Mouse (Mus musculus): ENCODE measurements around the gene Prl2b1. TPM values are rescaled to one million over a fixed set of nuclear protein-coding genes. Genes with fewer than 3 reads are reported as not detected.

Gene Prl2b1
- not detected for total RNA-seq (2021)
- long read RNA-seq, experiment 1, result 0 reads
- long read RNA-seq, experiment 2, result 0 reads

DNA sequence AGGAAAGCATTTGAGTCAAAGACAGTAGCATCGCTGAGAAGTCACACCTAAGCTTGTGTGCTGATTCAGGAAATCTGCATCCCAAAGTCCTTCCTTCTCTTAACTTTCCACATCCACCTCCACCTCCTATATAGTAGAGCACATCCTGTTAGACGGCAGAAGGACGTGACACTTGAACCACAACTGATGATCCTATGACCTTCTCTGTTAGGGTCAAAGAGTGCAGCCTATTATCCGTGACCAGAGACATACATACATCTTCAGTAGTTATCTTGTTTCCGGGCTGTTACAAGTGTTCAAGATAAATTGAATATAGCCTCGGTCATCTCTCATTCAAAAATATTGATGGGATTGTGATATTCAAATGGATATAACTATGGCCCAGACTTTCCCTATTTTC, at the start of gene Prl2b1:
Gene Prl2b1 (minus strand): TSS at position 101 of the 400 bp plus-strand sequence.
- DNase-seq (ENCODE audit: low spot score in 2 of 2), result no peak

DNA sequence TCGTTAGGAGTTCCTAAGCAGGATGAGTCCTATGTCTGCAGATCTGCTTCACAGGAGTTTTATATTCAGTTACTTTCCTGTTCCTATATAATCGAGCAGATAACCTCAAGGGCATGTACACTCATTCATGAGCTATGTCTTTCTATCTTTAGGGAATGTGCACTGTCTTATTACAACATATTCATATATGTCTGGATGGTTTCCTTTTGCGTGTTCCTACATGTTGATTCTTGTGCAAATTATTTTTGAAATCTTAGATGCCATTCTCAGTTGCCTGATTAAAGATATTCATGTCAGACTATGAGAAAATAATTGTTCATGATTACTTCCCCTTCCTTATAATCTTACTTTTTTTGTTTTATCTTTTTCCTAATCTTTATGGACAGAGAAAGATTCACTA, 47.9 kb upstream of the Prl2b1 start, which contains the start of gene Prl8a6:
Gene Prl8a6 (minus strand): TSS at position 101 of the 400 bp plus-strand sequence.
- DNase-seq (ENCODE audit: low spot score in 2 of 2), result no peak

DNA sequence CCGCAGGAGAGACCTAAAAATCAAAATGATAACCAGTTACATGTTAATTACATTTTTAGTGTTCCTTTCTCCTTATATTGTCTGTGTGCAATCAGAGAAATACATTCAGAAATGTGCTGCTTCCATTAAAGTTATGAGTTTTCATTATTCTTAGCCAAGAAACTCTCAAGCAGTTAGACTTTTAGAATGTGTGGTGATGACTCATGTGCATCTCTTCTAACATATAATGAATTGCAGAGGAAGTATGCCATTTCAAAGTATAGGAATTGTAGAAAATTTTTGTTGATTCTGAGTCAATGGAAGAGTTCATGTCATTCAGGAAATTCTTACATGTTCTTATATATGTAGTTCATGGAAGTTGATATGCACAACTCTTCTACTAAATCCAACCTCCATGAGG, 42.5 kb upstream of the Prl2b1 start:
- DNase-seq (ENCODE audit: low spot score in 2 of 2), result no peak

DNA sequence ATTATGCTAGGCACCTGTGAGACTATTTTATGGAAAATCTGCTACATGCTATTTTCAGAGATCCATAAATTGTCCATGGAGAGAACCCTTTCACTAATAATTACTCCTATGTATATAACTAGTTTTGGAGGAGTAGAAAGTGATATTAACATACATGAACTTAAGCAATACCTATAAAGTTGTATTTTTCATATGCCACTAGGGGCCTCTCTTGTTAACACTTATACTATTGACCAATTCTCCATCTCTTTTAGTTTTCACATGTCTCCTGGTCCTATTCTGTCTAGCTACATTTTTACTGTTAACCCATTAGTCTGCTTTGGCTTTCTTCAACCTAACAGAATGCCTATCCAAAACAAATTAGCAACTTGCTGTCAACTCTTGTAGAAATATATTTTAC, 23.0 kb upstream of the Prl2b1 start:
- DNase-seq (ENCODE audit: low spot score in 2 of 2), result no peak

DNA sequence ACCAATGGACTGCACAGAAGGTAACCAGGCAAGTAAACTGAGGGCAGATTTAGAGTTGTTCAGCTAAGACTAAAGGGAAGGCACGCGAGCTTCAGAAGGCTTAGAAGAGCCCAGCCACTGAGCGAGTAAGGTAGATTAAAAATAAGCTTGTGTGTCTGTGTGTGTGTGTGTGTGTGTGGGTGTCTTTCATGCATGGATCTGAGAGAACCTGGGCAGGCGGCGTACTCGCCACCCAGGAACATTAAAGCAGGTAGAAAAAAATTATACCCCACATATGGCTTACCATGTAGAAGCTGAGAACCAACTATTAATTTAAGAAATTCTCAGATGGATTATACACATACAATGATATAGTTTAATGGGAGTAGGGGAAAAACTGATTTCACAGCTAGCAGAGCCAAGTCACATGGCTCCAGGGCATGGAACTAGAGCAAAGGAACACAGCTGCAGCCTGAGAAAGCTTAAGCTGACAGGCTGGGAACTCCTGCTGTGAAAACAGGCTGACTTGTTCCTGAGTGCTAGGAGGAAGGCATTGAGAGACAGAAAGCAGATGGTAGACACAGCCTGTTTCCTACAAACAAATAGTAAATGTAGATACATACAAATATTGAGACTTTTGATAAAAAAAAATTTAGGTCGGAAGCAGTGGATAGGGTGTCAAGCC, 8.5 kb upstream of the Prl2b1 start:
- DNase-seq (ENCODE audit: low spot score in 2 of 2), result peak in 1 of 2 experiments; percentile 13

DNA sequence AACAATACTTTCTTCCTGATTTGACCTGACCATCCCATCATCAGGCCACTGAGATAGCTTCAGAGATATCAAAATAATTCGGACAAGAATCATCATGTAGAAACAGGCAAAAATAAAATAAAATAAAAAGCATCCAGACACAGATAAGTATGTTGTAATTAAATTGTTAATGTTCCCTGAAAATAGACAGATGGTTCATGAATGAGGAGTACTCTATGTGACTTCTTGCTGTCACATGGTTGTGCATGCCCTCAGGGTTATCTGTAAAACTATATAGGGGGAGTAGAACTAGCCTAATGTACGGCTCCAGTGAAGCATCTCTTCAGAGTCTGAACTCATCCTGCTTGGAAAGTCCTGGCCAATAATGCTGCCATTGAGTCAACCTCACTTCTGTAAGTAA, 45.3 kb downstream of the Prl2b1 start, which contains the start of gene Prl8a2:
Gene Prl8a2 (plus strand): TSS at position 301 of the 400 bp plus-strand sequence.
- DNase-seq (ENCODE audit: low spot score in 2 of 2), result no peak

DNA sequence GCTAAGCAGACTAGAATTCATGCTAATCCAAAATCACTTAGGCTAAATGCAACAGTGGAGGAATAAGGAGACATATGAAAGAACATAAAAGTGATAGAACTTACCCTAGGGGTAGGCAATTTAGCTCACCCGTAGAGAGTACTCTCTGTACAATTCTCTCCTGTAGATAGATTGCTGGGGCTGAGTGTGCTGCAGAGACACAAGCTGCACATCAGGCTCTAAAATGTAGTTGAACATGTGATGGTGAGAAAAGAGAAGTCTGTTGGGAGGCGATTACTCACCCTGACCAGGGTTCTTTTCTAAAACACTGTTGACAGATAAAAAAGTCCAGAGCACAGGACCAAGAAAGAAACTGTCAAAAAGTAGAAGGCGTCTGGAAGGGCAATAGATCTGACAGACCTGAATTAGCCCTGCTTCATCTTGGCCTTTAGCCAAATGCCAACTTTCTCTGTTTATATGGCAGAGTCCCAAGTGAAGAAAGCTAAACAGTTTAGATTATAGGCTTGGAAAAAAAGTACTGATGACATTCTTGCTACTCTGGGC, 47.8 kb downstream of the Prl2b1 start:
- no peak for DNase-seq (ENCODE audit: low spot score in 2 of 2)

DNA sequence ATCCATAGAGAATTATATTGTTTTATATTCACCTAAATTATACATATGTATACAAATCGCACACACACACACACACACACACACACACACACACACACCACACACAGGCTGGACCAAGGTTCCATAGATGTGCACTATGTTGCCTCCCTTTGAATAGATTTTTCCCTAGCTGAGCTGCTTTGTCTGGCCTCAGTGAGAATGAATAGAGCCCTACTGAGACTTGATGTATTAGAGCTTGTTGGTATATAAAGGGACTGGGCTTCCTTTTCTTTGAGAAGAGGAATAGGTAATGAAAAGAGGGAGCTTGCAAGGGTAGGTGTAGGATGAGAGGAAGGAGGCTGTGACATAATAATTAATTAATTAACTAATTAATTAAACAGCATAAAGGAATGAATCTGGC, 55.7 kb downstream of the Prl2b1 start:
- DNase-seq (ENCODE audit: low spot score in 2 of 2), result no peak

Other genes starting within 250 kb of the Prl2b1 start
- not detected for gene Prl3d3, start 234.1 kb downstream of the Prl2b1 start, total RNA-seq (2021)
- not detected for gene Prl3c1, start 194.2 kb downstream of the Prl2b1 start, total RNA-seq (2021)
- not detected for gene Prl3b1, start 149.0 kb downstream of the Prl2b1 start, total RNA-seq (2021)
- not detected for gene Prl3a1, start 131.4 kb downstream of the Prl2b1 start, total RNA-seq (2021)
- gene Prl6a1, start 78.2 kb downstream of the Prl2b1 start, total RNA-seq (2021), result not detected
- gene Prl8a2, start 45.2 kb downstream of the Prl2b1 start, total RNA-seq (2021), result not detected
- not detected for gene Prl8a6, start 47.8 kb upstream of the Prl2b1 start, total RNA-seq (2021)
- gene Prl8a8, start 122.4 kb upstream of the Prl2b1 start, total RNA-seq (2021), result not detected
- not detected for gene Prl8a9, start 173.8 kb upstream of the Prl2b1 start, total RNA-seq (2021)
- not detected for gene Prl8a1, start 191.3 kb upstream of the Prl2b1 start, total RNA-seq (2021)
- not detected for gene Prl7b1, start 219.7 kb upstream of the Prl2b1 start, total RNA-seq (2021)

Data from layer of hippocampus, postnatal 14 days (tissue).